Mouse (Mus musculus): ENCODE measurements around the gene Slc25a19.

DNA sequence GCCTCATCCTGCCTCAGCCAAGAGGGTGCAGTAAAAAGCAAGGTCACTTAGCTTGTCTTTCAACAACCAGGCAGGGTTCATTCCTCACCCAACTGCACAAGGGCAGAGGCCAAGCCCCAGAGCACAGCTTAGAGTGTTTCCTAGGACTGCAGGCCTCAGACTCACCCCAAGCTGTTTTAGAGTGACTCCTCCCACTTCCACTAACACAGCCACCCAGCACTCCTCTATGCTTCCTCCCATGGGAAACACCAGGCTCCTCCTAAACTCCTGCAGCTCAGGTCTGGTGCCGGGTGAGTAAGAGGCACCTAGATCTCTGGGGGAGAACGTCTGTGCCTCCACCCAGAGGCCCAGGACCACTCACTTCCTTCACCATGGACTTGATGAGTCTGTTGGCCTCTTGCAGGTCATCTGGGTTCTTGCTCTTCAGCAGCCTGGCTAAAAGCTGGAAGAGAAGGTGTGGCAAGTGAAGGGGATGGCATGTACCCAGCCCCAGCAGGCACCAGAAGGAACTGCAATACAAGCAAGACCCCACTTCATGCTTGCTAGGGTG is 37.5 kb downstream of the Slc25a19 start:
- no peak for TF ChIP-seq CTCF (IDR thresholded peaks at IDR 0.05; ENCODE audit: insufficient read depth, low read length)
- no peak for TF ChIP-seq POLR2A (IDR thresholded peaks at IDR 0.05; ENCODE audit: borderline replicate concordance, extremely low read depth, low read depth, low read length)
